Mouse (Mus musculus) heart, postnatal 0 days (tissue): ENCODE measurements at regions not wholly inside any gene's neighbourhood (a gene's known extent, or its start where the extent isn't known, plus 50 kb on each side); places are given as distances from the start of the nearest gene placed in this dataset.

Experiments
- CTCF ChIP-seq: IDR thresholded peaks from 2 replicates; pipeline ENCODE4 v1.5.1; 2016; ENCODE audit warnings: antibody characterized with exemption, control low read depth, low read depth
- EP300 ChIP-seq: IDR thresholded peaks from 2 replicates; pipeline ENCODE4 v1.6.1; 2016; ENCODE audit warnings: antibody characterized with exemption, low read depth

GRCm38 (mm10) chr13:82942691-82943341 lies 561.0 kb upstream of the Mef2c start:
- TF ChIP-seq CTCF (no peak), EP300 (no peak)
